Comparison of ENCODE assay signal across 9 mouse cellular contexts in genomic region chr9:122615351-122615750, GRCm38 (mm10).
DNase-seq lines count a peak whose midpoint lies in the region; ATAC-seq lines count a peak whose summit lies in the region.
"Had no signal": no experiment of that assay in that cellular context is flagged by ENCODE, and none has a peak within 500 bp of the region (broad histone marks: within the 10 kb centered on the region; RNA-seq: fewer than 3 reads in every experiment).

No protein-coding gene starts in this region.

- DNase-seq in cerebellum, adult 8-10 months, result peak; percentile 13
- peak; percentile 6 for DNase-seq in urinary bladder, postnatal 14 days (ENCODE audit: low spot score)
- DNase-seq in urinary bladder, adult 2 months (ENCODE audit: low spot score), result no peak
- peak; percentile 13 for DNase-seq in liver
- DNase-seq in layer of hippocampus, adult 9-11 months, result no peak

- no peaks in the 10 kb centered on the region for H3K9me3 ChIP-seq in neural tube, embryonic 15.5 days (replicated peaks)
- H3K9me3 ChIP-seq: stomach, embryonic 15.5 days had no signal

- no peak overlapping the region for H3K4me3 ChIP-seq in neural tube, embryonic 15.5 days (replicated peaks)
- H3K4me3 ChIP-seq: stomach, embryonic 15.5 days had no signal

- H3K4me1 ChIP-seq in neural tube, embryonic 15.5 days, result no peaks in the 10 kb centered on the region
- H3K4me1 ChIP-seq: stomach, embryonic 15.5 days had no signal

- no peak overlapping the region for H3K27ac ChIP-seq in neural tube, embryonic 15.5 days (replicated peaks)
- H3K27ac ChIP-seq: stomach, embryonic 15.5 days had no signal

- H3K27me3 ChIP-seq in neural tube, embryonic 15.5 days (replicated peaks), result no peaks in the 10 kb centered on the region
- H3K27me3 ChIP-seq: stomach, embryonic 15.5 days had no signal

- ATAC-seq in cerebellum, adult (ENCODE audit: insufficient number of reproducible peaks, low FRiP score, low TSS enrichment), result no peak; the same call in 1 of the 2 replicates
- ATAC-seq in erythroblast, adult 5-6 weeks (replicated peaks; ENCODE audit: low FRiP score, poor library complexity, severe bottlenecking), result peak; percentile 68
- peak; percentile 25; the same call in 1 of the 2 replicates for ATAC-seq in neural tube, embryonic 15.5 days (ENCODE audit: low FRiP score)

- 0 out of 2 replicates have a peak, but pooled peaks cover 3% of the 10 kb centered on the region for H3K36me3 ChIP-seq in neural tube, embryonic 15.5 days
- H3K36me3 ChIP-seq: stomach, embryonic 15.5 days had no signal

- 9% methylated on average over 4 of the region's 4 CpGs for WGBS in neural tube, embryonic 15.5 days

- no peak overlapping the region for H3K4me2 ChIP-seq in neural tube, embryonic 15.5 days
- H3K4me2 ChIP-seq: stomach, embryonic 15.5 days had no signal

- H3K9ac ChIP-seq in neural tube, embryonic 15.5 days (replicated peaks), result no peak overlapping the region
- H3K9ac ChIP-seq: stomach, embryonic 15.5 days had no signal

Comparison
In these comparisons a context has a peak if more than half of its experiments do, and no peak if none do; other contexts are left out.
1. DNase-seq: peak in cerebellum, adult 8-10 months (single experiment), urinary bladder, postnatal 14 days (single experiment) and liver (single experiment); none in urinary bladder, adult 2 months (single experiment) and layer of hippocampus, adult 9-11 months (single experiment).